Mouse (Mus musculus) effector memory CD4-positive, alpha-beta T cell, adult 7 months (primary cell): ENCODE measurements around the gene Mlxip. TPM values are rescaled to one million over a fixed set of nuclear protein-coding genes. Genes with fewer than 3 reads are reported as not detected.

ENCODE experiments used
- polyA plus RNA-seq: library from polyadenylated mRNA; unstranded; fragments of 100-300 nt; shearing (Covaris generic); gene quantifications from one replicate; pipeline ENCODE4 v1.2.1, GENCODE M21; 2017

Gene Mlxip
- polyA plus RNA-seq: 59.2 TPM

DNA sequence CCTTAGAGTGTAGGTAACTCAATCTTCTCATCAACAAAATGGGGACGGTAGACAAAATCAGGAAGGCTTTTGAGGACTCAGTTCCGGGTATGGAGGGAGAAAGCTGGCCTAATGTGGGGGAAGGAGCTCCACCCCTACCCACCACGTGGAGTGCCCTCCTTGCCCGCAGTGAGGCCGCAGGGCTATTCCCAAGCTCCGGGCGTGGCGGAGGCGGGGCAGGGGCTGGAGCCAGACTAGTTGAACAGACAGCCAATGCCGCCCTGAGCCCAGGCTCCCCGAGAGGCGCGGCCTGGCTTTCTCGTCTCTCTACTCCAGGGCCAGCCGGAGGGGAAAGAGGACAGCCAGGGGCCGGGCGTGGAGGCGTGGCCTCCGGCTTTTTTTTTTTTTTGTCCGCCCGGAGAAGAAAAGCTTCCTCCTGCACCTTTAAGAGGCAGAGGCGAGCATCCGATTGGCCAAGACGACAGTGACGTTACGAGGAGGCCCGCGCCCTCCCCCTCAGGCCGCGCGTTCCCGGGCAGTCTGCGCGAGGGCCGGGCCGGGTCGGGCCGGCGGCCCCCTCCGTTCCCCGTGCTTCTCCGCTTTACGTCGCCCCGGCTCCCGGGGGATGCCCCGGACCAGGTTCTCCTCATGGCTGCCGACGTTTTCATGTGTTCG, at the start of gene Mlxip:
Gene Mlxip (plus strand): TSS at position 496 of the 654 bp plus-strand sequence.

GRCm38 (mm10) chr5:123489112-123489785, 94.7 kb downstream of the Mlxip start, which contains the start of the genes Lrrc43 and Il31:
Gene Lrrc43, plus strand, starts transcription at chr5:123489305.
Gene Il31, minus strand, starts transcription at chr5:123489489.

Other genes with a start within 250 kb of the Mlxip start
- 37.3 TPM for gene Psmd9, start 225.4 kb upstream of the Mlxip start, polyA plus RNA-seq
- gene Hpd, start 212.1 kb upstream of the Mlxip start, polyA plus RNA-seq: not detected
- 0.44 TPM for gene Wdr66, start 142.7 kb upstream of the Mlxip start, polyA plus RNA-seq
- 4.1 TPM for gene Bcl7a, start 51.0 kb upstream of the Mlxip start, polyA plus RNA-seq
- gene Lrrc43, start 94.5 kb downstream of the Mlxip start, polyA plus RNA-seq: not detected
- not detected for gene Il31, start 94.7 kb downstream of the Mlxip start, polyA plus RNA-seq
- not detected for gene B3gnt4, start 115.7 kb downstream of the Mlxip start, polyA plus RNA-seq
- gene Diablo, start 129.4 kb downstream of the Mlxip start, polyA plus RNA-seq: 69.4 TPM
- 0.54 TPM for gene Gm49027, start 130.7 kb downstream of the Mlxip start, polyA plus RNA-seq
- gene Vps33a, start 178.2 kb downstream of the Mlxip start, polyA plus RNA-seq: 31.6 TPM